Mouse (Mus musculus) T-helper 17 cell (primary cell): Measurements from ENCODE around the gene Gm17651.

Experiments used
- in situ Hi-C, 2 experiments: fragments of 300-600 bp; cut with MboI, MseI; formaldehyde crosslinking; loops; 1 replicate in 1 of 2; 2 replicates in 1 of 2; pipeline ENCODE4 v1.15.1; 2025; ENCODE audit warnings: high pct_unique_total_duplicates in 2 of 2

The Gm17651 gene

GRCm38 (mm10) chr3:97630746-97631145 is 43.7 kb downstream of the Gm17651 start:
- in situ Hi-C loops = no loop called here

DNA sequence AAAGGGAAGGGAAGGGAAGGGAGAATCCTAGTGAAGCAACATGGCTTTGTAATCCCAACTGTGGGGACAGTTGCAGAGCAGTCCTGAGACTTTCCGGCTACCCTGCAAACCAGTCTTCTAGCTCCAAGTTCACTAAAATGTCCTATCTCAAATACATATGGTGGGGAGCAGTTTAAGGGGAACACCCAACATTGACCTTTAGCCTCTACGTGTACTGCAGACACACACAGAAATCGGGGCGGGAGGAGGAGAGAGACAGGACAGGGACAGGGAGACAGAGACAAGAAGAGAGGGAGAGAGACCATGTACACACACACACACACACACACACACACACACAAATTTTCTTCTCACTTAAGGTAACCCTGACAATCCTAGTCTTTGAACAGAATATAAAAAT is 44.6 kb downstream of the Gm17651 start:
- in situ Hi-C loops = no loop called here

DNA sequence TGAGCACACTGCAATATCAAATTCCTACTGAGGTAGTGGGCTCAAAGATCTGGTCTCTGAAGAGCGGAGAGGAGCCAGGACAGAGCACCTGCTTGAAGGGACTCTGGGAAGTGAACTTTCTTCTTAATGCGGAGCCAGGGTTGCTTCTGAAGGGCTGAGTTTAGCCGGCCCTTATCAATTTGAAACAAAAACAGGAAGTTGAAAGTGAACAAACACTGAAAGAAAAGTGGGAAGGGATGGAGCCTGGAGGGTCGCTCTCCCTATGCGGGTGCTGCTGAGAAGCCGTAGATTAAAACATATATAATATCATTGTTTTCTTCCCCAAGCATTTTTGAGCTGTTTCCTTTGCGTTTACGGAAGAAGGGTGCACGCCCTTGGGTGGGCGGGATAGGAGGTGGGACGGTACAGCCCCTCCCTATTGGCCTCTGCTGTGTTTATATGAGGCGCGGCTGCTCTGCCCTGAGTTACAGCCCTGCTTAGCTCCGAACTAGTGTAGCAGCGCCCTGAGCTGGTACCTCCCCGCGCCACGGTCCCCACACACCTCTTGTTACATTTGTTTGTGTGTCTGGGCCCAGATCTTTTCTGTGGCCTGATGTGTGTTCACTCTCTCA is 46.0 kb downstream of the Gm17651 start, which contains the start of gene Fmo5:
Gene Fmo5, plus strand, starts transcription at position 414 of the 611 bp plus-strand sequence.
- in situ Hi-C loops = no loop called here

DNA sequence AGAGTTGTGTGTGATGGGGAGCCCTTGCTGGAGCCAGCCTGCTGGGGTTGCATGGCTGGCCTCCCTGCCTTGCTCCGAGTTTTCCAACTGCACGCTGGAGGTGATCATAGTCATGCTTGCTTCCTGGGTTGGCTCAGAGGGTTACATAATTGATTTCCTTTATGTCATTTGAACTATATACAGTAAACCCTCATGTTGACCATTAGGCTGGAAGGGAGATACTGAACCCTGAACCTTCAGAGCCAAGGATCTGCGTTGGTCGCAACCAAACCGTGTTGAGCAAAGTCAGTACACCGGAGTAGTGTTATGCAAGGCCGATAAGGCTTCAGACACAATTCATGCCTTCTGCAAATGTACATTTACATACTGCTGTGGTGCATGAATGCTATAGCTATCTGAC is 46.6 kb downstream of the Gm17651 start:
- in situ Hi-C loops = no loop called here

DNA sequence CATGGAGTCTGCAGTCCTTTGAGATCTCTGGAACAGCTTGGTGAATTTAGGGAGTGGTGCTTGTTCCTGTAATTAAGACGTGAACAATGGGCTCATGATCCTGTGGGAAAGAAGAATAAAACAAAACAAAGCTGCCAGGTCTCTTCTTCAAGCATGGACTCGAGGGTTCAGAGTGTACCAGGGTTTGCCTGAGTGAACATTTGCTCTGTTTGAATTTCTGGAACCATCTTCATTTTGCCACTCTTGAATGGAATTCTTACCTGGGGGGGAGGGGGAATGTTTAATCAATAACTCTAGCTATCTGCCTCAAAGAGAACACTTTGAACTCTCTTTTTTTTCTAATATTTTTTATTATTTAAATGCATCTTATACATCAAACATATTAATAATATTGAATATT is 49.9 kb downstream of the Gm17651 start:
- in situ Hi-C loops = no loop called here
